Mouse (Mus musculus) liver, postnatal 0 days (tissue): ENCODE results near the gene Pgm5.

Source experiments
- CTCF ChIP-seq: sonication (generic); IDR thresholded peaks from 2 replicates; pipeline ENCODE4 v1.5.1; 2016; ENCODE audit warnings: antibody characterized with exemption, low read depth
- EP300 ChIP-seq: IDR thresholded peaks from 2 replicates; pipeline ENCODE4 v1.6.1; 2016; ENCODE audit warnings: antibody characterized with exemption, low read depth, mild to moderate bottlenecking

DNA sequence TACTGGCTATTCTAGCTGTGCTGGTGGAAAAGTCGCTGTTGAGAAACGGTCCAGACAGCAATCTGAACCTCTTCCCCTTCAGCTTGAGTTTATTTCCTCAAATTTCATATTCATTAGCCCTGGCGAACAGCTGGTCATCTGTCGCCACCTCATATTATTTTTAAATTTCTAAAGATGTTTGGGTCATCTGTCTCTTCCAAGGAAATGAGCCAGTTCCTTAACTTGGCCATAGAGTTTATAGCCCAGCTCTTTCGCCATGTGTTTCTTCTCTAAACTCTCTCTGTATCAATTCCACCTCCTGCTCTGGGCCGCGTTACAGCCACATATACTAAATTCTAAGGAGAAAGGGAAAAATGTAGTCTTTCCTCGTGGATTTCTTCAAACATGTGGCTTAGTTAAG lies 158.0 kb downstream of the Pgm5 start:
- TF ChIP-seq CTCF (no peak), EP300 (no peak)
